Mouse (Mus musculus) spleen, postnatal 14 days (tissue): ENCODE measurements around the gene Sbk2.
A peak's percentile ranks its signal among the peaks of the same experiment; 100 is the strongest.

ENCODE experiments used
- DNase-seq, 2 experiments: peaks; one replicate each; pipeline ENCODE4 v3.0.0; 2021 to 2022; ENCODE audit warnings: low spot score in 2 of 2

Sbk2 gene

DNA sequence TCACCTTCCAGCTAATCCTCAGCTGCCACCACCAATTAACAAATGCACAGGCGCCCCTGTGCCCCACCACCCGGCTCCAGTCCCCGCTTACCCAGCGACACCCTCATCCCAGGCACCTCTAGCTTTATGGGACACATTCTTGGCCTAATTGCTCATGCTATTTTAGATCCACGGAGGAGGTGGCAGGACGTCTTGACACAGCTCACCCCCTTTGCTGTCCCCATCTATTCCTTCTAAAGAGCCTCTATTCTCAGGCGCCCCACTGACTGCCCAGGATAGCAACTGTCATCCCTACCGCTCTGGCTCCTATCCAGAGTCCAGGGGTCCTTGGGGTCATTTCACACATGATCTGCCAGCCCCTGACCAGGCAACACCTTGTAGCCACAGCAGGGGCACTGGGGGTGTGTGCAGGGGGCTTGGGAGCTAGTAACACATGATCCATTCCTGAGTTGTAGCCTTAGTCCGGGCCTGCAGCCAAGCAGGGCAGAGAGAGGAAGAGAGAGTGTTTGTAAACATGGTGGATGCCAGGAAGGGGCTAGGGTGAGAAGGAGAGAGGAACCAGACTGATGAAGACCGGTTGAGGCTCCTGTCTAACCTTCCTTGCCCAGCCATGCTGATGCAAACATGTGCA is 10.3 kb downstream of the Sbk2 start:
- no peak for DNase-seq

- DNase-seq: no peak
Measured at GRCm38 (mm10) chr7:4950561-4951342, 13.5 kb downstream of the Sbk2 start.

GRCm38 (mm10) chr7:4948386-4948785 is 15.8 kb downstream of the Sbk2 start:
- no peak for DNase-seq

GRCm38 (mm10) chr7:4947855-4948254 is 16.4 kb downstream of the Sbk2 start:
- DNase-seq: no peak

GRCm38 (mm10) chr7:4943223-4943815 is 20.9 kb downstream of the Sbk2 start:
- peak; percentile 86 to 93 for DNase-seq

DNA sequence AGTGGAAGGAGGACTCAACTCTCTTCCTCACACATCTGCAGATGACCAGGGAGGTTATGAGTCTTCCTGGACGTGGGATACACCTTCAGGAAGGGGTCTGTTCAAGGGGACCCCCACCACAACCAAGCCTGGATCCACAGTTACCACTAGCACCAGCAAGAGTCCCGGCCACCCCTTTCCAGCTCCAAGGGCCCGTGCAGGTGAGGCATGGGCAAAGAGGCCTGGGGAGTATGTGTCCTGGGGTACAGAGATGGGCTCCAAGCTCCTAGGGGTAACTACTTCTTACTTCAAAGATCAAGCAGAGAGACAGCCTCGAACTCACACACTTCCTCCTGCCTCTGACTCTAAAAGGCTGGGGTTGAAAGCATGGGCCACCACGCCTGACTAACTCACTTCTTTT is 21.5 kb downstream of the Sbk2 start:
- DNase-seq: no peak

DNA sequence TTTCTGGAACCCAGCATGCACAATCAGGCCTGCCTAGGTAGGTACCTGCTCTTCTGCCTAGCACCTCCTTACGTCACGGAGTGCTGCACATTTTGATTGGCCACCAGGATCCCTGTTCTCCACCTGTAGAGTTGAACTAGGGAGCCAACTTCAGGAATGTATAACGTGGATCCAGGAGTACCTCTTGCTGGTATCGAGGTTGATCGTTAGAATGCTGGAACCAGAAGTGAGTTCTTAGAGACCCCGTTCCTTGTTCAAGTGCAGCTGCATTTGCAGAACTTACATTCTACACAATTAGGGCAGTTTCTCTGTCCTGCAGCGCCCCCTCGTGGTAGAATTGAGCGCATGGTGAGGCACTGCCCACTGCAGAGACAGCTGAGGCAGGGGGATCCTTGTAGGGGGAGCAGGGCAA is 24.1 kb downstream of the Sbk2 start:
- peak; percentile 65 to 82 for DNase-seq

- peak; percentile 60 to 72 for DNase-seq
Measured at GRCm38 (mm10) chr7:4938456-4938855, 25.8 kb downstream of the Sbk2 start.

DNA sequence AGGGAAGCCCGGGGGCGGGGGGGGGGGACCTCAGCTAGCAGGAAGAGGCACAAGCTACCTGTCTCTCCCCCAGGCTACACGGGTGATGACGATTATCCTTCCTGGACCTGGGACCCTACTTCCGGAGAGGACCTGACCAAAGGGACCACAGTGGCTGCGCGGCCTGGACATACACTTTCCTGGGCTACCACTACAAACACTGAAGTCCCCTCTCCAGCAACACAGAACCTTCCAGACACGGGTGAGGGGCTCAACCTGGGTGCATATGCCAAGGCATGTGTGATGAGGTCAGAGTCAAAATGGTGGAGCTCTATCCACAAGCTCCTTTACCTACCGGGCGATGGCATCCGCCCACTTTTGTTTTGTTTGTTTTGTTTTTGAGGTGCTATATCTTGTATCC is 26.8 kb downstream of the Sbk2 start:
- DNase-seq: no peak

DNA sequence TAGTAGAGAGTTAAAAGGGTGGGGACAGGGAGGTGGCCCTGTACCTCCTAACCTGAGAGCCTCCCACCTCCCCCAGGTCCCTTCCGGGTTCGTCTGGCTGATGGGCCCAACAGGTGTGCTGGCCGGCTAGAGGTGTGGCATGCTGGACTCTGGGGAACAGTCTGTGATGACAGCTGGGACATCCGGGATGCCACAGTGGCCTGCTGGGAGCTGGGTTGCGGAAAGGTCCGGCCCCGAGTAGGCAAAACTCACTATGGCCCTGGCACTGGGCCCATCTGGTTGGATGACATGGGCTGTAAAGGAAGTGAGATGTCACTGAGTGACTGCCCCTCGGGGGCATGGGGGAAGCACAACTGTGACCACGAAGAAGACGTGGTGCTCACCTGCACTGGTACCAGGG is 27.4 kb downstream of the Sbk2 start:
- no peak for DNase-seq

- DNase-seq: no peak
Measured at GRCm38 (mm10) chr7:4934160-4934914, 29.9 kb downstream of the Sbk2 start.

- DNase-seq: no peak
Measured at GRCm38 (mm10) chr7:4933103-4933502, 31.1 kb downstream of the Sbk2 start.

GRCm38 (mm10) chr7:4928323-4928722 is 35.9 kb downstream of the Sbk2 start:
- DNase-seq: no peak

DNA sequence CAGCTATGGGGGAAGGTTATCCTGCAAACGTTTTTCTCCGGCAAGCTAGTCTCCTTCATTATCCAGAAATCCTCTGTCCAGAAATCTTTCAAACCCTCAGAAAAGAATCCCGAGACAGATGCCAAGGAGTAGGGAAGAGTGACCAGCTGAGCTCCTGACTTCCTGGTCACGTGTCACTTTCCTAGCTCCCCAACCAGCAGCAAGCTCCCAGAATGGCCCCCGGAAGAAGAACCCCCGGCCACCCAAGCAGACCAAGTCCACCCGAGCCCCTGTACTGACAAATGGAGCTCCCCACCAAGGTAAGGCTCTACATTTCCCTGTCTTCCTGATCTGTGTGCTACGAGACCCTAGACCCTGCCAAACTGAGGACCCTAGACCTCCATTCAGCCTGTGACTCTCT is 36.5 kb downstream of the Sbk2 start:
- DNase-seq: no peak

DNA sequence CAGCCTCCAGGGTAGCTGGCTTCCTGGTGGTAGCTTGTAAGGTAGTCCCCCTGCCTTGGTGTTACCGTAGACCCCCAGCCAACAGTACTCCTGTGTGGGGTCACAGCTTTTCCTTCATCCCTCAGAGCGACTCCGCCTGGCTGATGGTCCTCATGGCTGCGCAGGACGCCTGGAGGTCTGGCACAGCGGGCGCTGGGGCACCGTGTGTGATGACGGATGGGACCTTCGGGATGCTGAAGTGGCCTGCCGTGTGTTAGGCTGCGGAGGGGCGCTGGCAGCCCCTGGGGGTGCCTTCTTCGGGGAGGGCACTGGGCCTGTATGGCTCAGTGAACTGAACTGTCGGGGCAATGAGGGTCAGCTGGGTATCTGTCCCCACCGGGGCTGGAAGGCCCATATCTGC is 37.4 kb downstream of the Sbk2 start:
- no peak for DNase-seq

DNA sequence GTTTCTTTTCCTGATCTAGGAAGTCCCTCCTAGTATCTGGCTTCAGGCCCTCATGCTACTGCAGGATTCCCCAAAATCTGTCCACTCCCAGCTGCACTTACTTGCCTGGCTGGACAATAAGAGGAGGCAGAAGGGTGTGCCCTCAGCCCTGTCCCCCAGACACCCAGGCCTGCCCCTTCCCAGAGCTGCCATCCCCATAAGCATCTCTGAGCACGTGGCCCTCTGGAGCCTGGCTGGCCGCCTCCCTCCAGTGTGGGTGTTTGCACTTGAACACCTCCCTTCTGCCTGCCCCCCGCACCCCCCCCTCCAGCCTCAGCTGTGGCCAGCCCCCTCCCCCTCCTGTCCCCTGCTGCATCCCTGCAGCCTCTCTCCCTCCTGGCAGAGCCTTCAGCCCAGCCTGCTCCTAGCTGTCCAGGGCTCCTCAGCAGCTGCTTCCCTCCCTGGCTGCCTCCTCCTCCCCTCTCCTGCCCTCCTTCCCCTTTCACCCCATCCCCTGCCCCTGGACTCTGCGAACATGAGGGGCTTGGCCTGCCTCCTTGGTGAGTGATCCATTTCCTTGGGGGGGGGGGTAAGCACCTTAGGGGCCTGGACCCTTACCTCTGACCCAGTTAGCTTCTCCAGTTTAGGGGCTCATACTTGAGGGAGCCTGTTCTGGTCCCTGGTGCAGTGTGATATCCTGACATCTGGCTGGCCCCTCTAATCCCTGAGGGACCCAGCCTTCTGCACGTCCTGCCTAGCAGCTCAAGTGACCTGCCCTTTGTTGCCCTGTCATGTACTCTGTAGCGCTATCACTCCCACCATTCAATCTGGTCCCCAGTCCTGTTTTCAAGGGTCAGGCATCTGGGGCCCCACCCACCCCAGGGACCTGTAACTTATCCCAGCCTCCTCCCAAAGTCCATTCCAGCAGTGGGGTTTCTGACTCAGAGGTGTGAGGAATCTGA is 38.5 kb downstream of the Sbk2 start, which contains the start of gene Ssc5d:
Gene Ssc5d (plus strand): TSS at position 345 of the 941 bp plus-strand sequence.
- DNase-seq: no peak

- DNase-seq: no peak
Measured at GRCm38 (mm10) chr7:4924891-4925301, 39.3 kb downstream of the Sbk2 start.

GRCm38 (mm10) chr7:4924483-4924882 is 39.7 kb downstream of the Sbk2 start:
- no peak for DNase-seq

- peak in 1 of 2 experiments; percentile 21 for DNase-seq
Measured at GRCm38 (mm10) chr7:4923586-4924364, 40.4 kb downstream of the Sbk2 start.

GRCm38 (mm10) chr7:4922931-4923565 is 41.2 kb downstream of the Sbk2 start:
- no peak for DNase-seq
